Mouse (Mus musculus) forebrain, embryonic 10.5 days (tissue): Measurements from ENCODE around the gene Thsd4. TPM values are rescaled to one million over a fixed set of nuclear protein-coding genes. Genes with fewer than 3 reads are reported as not detected.
"Not testable (repeated sequence)": the region's sequence is repeated elsewhere in the genome, so short reads cannot be mapped to it uniquely, and the experiment has no call there.

ENCODE experiments used
- DNase-seq: peaks from one replicate; pipeline ENCODE4 v3.0.0-alpha.2; 2017; ENCODE audit warnings: low spot score; ENCODE audit errors: extremely low spot score
- H3K27ac ChIP-seq: fragments of 300-500 bp; sonication (generic); 2 replicates; pipeline ENCODE4 v1.5.1; 2016; ENCODE audit warnings: mild to moderate bottlenecking
- H3K27me3 ChIP-seq: fragments of 300-500 bp; sonication (generic); 2 replicates; pipeline ENCODE4 v1.6.1; 2016; ENCODE audit warnings: mild to moderate bottlenecking; ENCODE audit not compliant: poor library complexity, severe bottlenecking
- H3K36me3 ChIP-seq: fragments of 300-500 bp; sonication (generic); replicated peaks from 2 replicates; pipeline ENCODE4 v1.6.1; 2016; ENCODE audit warnings: mild to moderate bottlenecking, moderate library complexity
- H3K4me1 ChIP-seq: fragments of 300-500 bp; sonication (generic); 2 replicates; pipeline ENCODE4 v1.6.1; 2016
- H3K4me3 ChIP-seq: fragments of 300-500 bp; sonication (generic); 2 replicates; pipeline ENCODE4 v1.5.1; 2016; ENCODE audit warnings: mild to moderate bottlenecking, moderate library complexity
- H3K9me3 ChIP-seq: fragments of 300-500 bp; sonication (generic); 2 replicates; pipeline ENCODE4 v1.6.1; 2016; ENCODE audit warnings: mild to moderate bottlenecking, moderate library complexity
- WGBS: fragments of 180-500 bp; shearing (Covaris S2); methylation state at CpG from one replicate; pipeline ENCODE4 v1.1.7; 2016; 5-methylcytosine and 5-hydroxymethylcytosine counted together
- polyA plus RNA-seq: library from polyadenylated mRNA; unstranded; fragments of >200 nt; fragmentation: Nextera tagmentation; extraction: Ambion mirVana; gene quantifications from 2 replicates; pipeline ENCODE4 v1.2.1, GENCODE M21; 2016

Gene Thsd4
- polyA plus RNA-seq, 1 experiment from 2014 or later = 3.8 TPM

GRCm38 (mm10) chr9:59949511-59949910 lies 572.3 kb downstream of the Thsd4 start:
- DNase-seq = no peak
- WGBS = 85% methylated on average over 6 of the region's 6 CpGs
- Histone ChIP-seq H3K27ac (no peak overlapping the region), H3K36me3 (no peaks in the 10 kb centered on the region), H3K9me3 (no peaks in the 10 kb centered on the region), H3K4me3 (no peak overlapping the region), H3K4me1 (peaks cover 14% of the 10 kb centered on the region), H3K27me3 (no peaks in the 10 kb centered on the region)

GRCm38 (mm10) chr9:59948691-59949250 lies 573.1 kb downstream of the Thsd4 start:
- H3K4me3 ChIP-seq = no peak overlapping the region
- H3K9me3 ChIP-seq = no peaks in the 10 kb centered on the region
- H3K36me3 ChIP-seq = no peaks in the 10 kb centered on the region
- no peaks in the 10 kb centered on the region for H3K27me3 ChIP-seq
- H3K4me1 ChIP-seq = peaks cover 11% of the 10 kb centered on the region
- WGBS = 91% methylated on average over 17 of the region's 17 CpGs
- no peak for DNase-seq
- no peak overlapping the region for H3K27ac ChIP-seq

- H3K27me3 ChIP-seq = no peaks in the 10 kb centered on the region
- H3K4me3 ChIP-seq = no peak overlapping the region
- no peak overlapping the region for H3K27ac ChIP-seq
- H3K4me1 ChIP-seq = peaks cover 8% of the 10 kb centered on the region
- WGBS = 83% methylated on average over 8 of the region's 8 CpGs
- H3K9me3 ChIP-seq = no peaks in the 10 kb centered on the region
- no peak for DNase-seq
- no peaks in the 10 kb centered on the region for H3K36me3 ChIP-seq
Observed at GRCm38 (mm10) chr9:59948226-59948625, 573.6 kb downstream of the Thsd4 start.

GRCm38 (mm10) chr9:59947271-59947670 lies 574.6 kb downstream of the Thsd4 start:
- 90% methylated on average over 8 of the region's 8 CpGs for WGBS
- no peak overlapping the region for H3K4me3 ChIP-seq
- H3K4me1 ChIP-seq = no peaks in the 10 kb centered on the region
- H3K36me3 ChIP-seq = no peaks in the 10 kb centered on the region
- DNase-seq = no peak
- H3K9me3 ChIP-seq = no peaks in the 10 kb centered on the region
- H3K27ac ChIP-seq = no peak overlapping the region
- H3K27me3 ChIP-seq = no peaks in the 10 kb centered on the region

- DNase-seq = no peak
- Histone ChIP-seq H3K36me3 (no peaks in the 10 kb centered on the region), H3K4me1 (0 out of 2 replicates have a peak, but pooled peaks cover 6% of the 10 kb centered on the region), H3K4me3 (no peak overlapping the region), H3K9me3 (no peaks in the 10 kb centered on the region), H3K27ac (no peak overlapping the region), H3K27me3 (no peaks in the 10 kb centered on the region)
- WGBS = 76% methylated on average over 3 of the region's 3 CpGs
Observed at GRCm38 (mm10) chr9:59945241-59945640, 576.6 kb downstream of the Thsd4 start.

- no peaks in the 10 kb centered on the region for H3K36me3 ChIP-seq
- no peaks in the 10 kb centered on the region for H3K27me3 ChIP-seq
- 0 out of 2 replicates have a peak, but pooled peaks cover 7% of the 10 kb centered on the region for H3K4me1 ChIP-seq
- 88% methylated on average over 6 of the region's 6 CpGs for WGBS
- H3K27ac ChIP-seq = no peak overlapping the region
- H3K9me3 ChIP-seq = no peaks in the 10 kb centered on the region
- DNase-seq = no peak
- H3K4me3 ChIP-seq = no peak overlapping the region
Observed at GRCm38 (mm10) chr9:59943826-59944225, 578.0 kb downstream of the Thsd4 start.

GRCm38 (mm10) chr9:59942501-59943085 lies 579.3 kb downstream of the Thsd4 start:
- Histone ChIP-seq H3K9me3 (no peaks in the 10 kb centered on the region), H3K27ac (no peak overlapping the region), H3K4me3 (no peak overlapping the region), H3K27me3 (no peaks in the 10 kb centered on the region), H3K36me3 (no peaks in the 10 kb centered on the region), H3K4me1 (0 out of 2 replicates have a peak, but pooled peaks cover 7% of the 10 kb centered on the region)
- WGBS = 76% methylated on average over 5 of the region's 5 CpGs
- DNase-seq = no peak

- H3K4me3 ChIP-seq = no peak overlapping the region
- H3K27me3 ChIP-seq = no peaks in the 10 kb centered on the region
- no peak for DNase-seq
- 0 out of 2 replicates have a peak, but pooled peaks cover 7% of the 10 kb centered on the region for H3K4me1 ChIP-seq
- no peaks in the 10 kb centered on the region for H3K36me3 ChIP-seq
- H3K9me3 ChIP-seq = no peaks in the 10 kb centered on the region
- H3K27ac ChIP-seq = no peak overlapping the region
- 87% methylated on average over 9 of the region's 9 CpGs for WGBS
Observed at GRCm38 (mm10) chr9:59941885-59942350, 579.9 kb downstream of the Thsd4 start.

- no peak for DNase-seq
- Histone ChIP-seq H3K36me3 (no peaks in the 10 kb centered on the region), H3K27ac (no peak overlapping the region), H3K4me3 (no peak overlapping the region), H3K27me3 (no peaks in the 10 kb centered on the region), H3K9me3 (no peaks in the 10 kb centered on the region), H3K4me1 (0 out of 2 replicates have a peak, but pooled peaks cover 7% of the 10 kb centered on the region)
- WGBS = 75% methylated on average over 12 of the region's 12 CpGs
Observed at GRCm38 (mm10) chr9:59940913-59941884, 580.6 kb downstream of the Thsd4 start.

- Histone ChIP-seq H3K4me1 (0 out of 2 replicates have a peak, but pooled peaks cover 7% of the 10 kb centered on the region), H3K4me3 (no peak overlapping the region), H3K27me3 (no peaks in the 10 kb centered on the region), H3K9me3 (no peaks in the 10 kb centered on the region), H3K27ac (no peak overlapping the region), H3K36me3 (no peaks in the 10 kb centered on the region)
- 71% methylated on average over 2 of the region's 2 CpGs for WGBS
- no peak for DNase-seq
Observed at GRCm38 (mm10) chr9:59939691-59940090, 582.2 kb downstream of the Thsd4 start.

- Histone ChIP-seq H3K27ac (no peak overlapping the region), H3K4me3 (no peak overlapping the region), H3K27me3 (no peaks in the 10 kb centered on the region), H3K36me3 (no peaks in the 10 kb centered on the region), H3K9me3 (no peaks in the 10 kb centered on the region), H3K4me1 (0 out of 2 replicates have a peak, but pooled peaks cover 7% of the 10 kb centered on the region)
- no peak for DNase-seq
- 91% methylated on average over 8 of the region's 8 CpGs for WGBS
Observed at GRCm38 (mm10) chr9:59938529-59938928, 583.3 kb downstream of the Thsd4 start.

- H3K27ac ChIP-seq, H3K36me3 ChIP-seq, H3K9me3 ChIP-seq, H3K27me3 ChIP-seq, H3K4me3 ChIP-seq, H3K4me1 ChIP-seq, DNase-seq: not testable (repeated sequence)
- WGBS = 83% methylated on average over 8 of the region's 8 CpGs
Observed at GRCm38 (mm10) chr9:59935866-59936265, 586.0 kb downstream of the Thsd4 start.
